Mouse (Mus musculus): ENCODE measurements around the gene 4930522H14Rik.

Gene 4930522H14Rik

GRCm38 (mm10) chr4:109475577-109476553 lies 55.2 kb downstream of the 4930522H14Rik start:
- peak; percentile 17 to 26 for DNase-seq (ENCODE audit: low spot score in 2 of 2)

GRCm38 (mm10) chr4:109475078-109475477 lies 56.0 kb downstream of the 4930522H14Rik start:
- DNase-seq (ENCODE audit: low spot score in 2 of 2): no peak

GRCm38 (mm10) chr4:109472566-109472965 lies 58.5 kb downstream of the 4930522H14Rik start:
- DNase-seq (ENCODE audit: low spot score in 2 of 2): no peak

- DNase-seq (ENCODE audit: low spot score in 2 of 2): no peak
These were observed 59.5 kb downstream of the 4930522H14Rik start for GRCm38 (mm10) chr4:109471606-109472005.

GRCm38 (mm10) chr4:109467687-109468086 lies 63.4 kb downstream of the 4930522H14Rik start:
- DNase-seq (ENCODE audit: low spot score in 2 of 2): no peak

GRCm38 (mm10) chr4:109463892-109464291 lies 67.2 kb downstream of the 4930522H14Rik start:
- no peak for DNase-seq (ENCODE audit: low spot score in 2 of 2)

GRCm38 (mm10) chr4:109460421-109461179 lies 70.5 kb downstream of the 4930522H14Rik start:
- no peak for DNase-seq (ENCODE audit: low spot score in 2 of 2)

GRCm38 (mm10) chr4:109456821-109457220 lies 74.3 kb downstream of the 4930522H14Rik start:
- no peak for DNase-seq (ENCODE audit: low spot score in 2 of 2)

Measured in natural killer cell, adult 2 months (primary cell).